Mouse (Mus musculus) urinary bladder, postnatal 4 days (tissue): ENCODE results near the gene Dnah17.

ENCODE experiments used
- DNase-seq, 2 experiments: peaks; one replicate each; pipeline ENCODE4 v3.0.0; 2021 to 2022; ENCODE audit warnings: low spot score in 2 of 2

The Dnah17 gene

DNA sequence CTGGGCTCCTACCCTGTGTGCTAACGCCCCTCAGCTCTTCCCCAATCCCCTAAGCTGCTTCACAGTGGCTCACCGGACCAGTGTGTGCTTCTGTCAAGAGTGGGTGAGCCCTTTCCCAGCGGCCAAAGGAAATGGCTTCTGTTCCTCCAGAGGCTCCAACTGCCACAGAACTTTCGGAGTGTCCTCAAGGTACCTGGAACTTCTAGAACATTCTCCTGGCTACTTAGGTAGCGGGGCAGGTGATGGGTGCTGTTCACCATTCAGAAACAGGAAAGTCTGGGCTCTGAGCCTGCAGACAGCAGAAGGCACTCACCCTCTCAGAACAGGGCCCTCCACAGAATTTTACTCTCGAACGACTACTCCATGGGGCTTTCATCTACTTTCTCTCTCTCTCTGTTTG is at the start of gene Dnah17:
Gene Dnah17, minus strand, starts transcription at position 101 of the 400 bp plus-strand sequence.
- DNase-seq: no peak

DNA sequence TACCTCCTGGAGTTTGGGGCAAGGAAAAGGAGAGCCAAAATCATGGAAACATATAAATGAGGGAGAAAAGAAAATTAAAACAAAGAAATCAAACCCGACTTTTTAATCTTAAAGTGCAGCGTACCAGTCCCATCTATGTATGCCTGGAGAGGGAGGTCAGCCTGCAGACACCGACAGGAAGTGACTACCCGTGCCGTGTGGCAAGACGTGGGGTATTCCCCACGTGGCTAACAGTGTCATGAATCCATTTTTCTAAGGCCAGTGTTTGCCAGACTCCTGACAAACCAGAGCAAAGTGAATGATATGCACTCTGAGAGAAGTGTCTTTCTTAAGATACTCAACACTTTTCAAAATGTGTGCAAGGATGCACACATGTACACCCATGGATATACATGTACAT is 49.8 kb upstream of the Dnah17 start:
- DNase-seq: no peak

DNA sequence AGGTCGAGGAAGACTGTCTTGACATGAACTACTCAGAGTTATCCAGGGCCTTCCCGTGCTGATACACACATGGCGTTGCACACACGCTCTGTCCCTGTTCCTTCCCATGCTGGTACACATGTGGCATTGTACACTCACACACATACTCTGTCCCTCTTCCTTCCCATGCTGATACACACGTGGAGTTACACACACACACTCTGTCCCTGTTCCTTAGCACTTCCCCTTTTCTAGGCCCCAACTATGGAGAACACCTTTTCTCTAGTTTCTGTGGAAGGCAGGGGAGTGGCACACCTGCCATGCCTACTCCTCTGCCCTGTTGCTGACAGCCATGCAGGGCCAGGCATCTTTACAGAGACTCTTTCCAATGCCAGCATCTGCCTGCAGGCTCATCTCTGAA is 47.8 kb upstream of the Dnah17 start:
- no peak for DNase-seq

DNA sequence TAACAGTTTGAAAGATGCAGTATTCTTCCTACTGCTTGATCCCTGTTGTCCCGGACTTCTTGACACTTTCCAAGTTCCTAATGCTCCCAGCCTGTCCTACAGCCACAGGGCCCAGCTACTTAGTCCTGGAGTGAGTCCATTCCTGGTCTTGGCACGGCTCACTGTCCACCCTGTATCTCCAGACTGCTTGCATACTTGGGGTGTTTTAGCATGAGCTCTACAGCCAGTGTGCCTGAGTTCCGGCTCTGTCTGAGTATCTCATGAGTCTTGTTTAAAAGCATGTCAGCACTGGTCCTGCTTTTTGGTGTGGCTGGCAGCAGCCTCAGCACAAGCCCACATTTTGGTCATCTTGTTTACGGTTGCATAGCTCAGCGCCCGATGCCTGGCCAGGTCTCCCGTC is 44.3 kb upstream of the Dnah17 start:
- DNase-seq: peak in 1 of 2 experiments; percentile 35

DNA sequence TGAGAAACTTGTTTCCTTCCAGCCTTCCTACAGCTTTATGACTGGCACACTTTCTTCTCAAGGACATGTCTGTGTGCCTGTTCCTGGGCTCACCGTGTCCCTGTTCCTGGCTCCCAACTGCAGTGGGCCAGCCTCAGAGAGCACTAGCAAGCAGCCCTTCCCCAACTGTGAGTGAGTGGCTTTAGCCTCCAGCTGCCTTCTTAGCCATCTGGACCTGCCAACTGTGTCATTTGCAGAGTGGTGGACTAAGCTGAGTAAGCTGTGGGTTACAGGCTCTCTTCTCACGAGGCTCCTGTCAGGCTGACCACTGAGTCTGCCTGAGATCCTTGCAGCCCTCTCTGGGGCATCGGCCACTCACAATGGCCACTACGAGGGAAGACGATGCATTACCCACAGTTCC is 42.3 kb upstream of the Dnah17 start:
- DNase-seq: no peak

DNA sequence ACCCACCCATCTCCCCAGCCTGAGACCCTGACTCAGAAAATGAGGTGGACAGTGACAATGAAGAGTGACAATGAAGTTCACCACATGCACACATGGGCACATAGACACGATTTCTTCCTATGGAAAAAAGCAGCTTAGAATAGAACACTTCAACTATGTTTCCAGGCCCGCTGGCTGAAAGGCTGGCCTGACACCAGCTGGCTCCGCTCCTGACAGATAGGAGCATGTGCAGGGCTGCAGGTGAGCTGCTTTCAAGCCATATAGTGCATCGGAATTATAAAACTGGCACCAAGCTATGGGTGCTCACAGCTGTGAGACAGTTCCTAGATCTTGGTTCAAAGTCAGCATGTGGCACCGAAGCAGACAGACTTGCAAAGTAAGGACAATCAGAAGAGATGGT is 39.9 kb upstream of the Dnah17 start:
- DNase-seq: no peak

DNA sequence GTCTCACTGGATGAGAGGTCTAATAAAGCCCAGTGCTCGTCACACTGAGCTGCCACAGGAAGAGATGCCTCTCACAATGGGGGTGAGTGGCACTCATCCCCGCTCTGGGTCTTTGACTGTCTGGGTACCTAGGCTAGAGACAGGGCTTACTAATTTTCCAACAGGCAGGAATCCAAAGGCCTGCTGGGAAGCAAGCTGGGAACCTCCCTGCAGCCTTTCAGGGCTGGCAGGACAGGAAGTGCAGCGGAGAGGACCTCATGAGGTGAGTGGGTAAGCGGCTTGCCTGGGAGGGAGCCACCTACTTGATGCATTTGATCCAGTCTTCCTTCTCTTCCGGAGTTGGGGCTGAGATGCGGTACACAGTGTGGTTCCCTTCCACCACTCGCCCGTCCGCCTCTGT is 38.3 kb upstream of the Dnah17 start:
- no peak for DNase-seq

DNA sequence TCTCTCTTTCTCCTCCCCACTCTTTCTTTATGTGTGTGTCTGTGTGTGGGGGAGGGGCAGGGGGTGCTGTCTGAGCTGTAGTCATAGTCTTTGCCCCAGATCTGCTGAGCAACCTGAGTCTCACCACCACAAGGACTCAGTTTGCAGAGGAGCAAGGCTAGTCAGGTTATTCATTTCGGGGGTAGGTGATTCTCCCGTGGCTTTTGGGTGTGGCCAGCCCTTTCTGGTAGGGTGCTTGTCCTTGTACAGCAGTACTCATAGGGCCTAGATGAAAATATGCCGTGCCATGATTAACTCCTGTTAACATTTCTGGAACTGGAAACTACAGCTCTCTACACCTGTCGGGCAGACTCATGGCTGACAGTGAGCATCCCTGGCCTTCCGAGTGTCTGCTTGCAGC is 36.2 kb upstream of the Dnah17 start:
- no peak for DNase-seq

DNA sequence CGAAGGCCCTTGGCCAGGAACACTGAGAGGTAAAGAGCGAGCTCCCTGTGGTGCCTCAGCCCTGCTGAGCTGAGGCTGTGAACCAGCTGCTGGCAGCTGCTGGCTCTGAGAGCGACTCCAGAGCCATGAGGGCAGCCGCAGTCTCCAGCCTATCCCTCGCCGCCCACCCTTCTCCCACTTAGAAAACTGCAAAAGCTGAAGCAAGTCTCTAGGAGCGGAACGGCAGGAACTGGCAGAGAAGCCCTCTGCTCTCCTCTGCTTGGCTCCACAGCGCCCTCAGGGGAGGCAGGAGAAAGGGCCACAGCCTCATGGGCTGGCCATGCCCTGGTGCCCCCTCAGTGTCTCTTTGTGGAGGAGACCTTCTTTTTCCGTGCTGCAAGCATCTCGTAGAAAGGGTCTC is 35.2 kb upstream of the Dnah17 start:
- DNase-seq: peak in 1 of 2 experiments; percentile 48

DNA sequence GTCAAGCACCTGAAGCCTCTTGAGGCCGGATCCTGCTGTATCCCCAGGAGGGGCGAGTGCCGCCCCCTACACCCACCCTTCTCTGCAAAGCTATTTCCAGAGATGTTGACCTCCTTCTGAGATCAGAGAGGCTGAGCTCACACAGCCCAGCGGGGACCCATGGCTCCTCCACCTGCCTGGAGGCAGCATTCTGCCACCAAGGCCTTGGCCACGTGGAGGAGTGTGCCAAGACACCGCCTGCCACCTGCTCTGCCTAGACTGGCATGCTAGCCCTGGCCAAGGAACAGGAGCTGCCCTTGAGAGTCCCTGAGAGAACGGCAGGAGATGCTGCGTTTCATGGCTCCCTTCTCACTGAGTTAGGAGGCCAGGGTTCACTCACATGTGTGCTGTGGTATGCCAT is 34.1 kb upstream of the Dnah17 start:
- DNase-seq: no peak

DNA sequence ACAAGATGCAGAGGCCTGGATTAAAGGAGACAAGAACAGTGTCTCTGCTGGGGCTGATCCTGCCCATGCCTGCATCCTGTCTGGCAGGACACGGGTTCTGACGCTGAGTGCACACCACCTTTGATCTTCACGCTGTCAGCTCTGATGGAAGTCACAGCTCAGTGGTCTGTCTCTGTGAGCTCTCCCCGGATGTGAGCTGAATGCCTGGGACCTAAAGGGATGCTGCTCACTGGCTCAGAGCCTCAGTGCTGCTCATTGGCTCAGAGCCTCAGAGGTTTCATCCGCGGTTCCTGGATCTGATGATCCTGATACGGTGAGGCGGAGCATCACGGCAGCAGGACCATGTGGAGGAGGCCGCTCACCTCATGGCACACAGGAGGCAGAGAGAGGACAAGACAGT is 31.8 kb upstream of the Dnah17 start:
- no peak for DNase-seq

DNA sequence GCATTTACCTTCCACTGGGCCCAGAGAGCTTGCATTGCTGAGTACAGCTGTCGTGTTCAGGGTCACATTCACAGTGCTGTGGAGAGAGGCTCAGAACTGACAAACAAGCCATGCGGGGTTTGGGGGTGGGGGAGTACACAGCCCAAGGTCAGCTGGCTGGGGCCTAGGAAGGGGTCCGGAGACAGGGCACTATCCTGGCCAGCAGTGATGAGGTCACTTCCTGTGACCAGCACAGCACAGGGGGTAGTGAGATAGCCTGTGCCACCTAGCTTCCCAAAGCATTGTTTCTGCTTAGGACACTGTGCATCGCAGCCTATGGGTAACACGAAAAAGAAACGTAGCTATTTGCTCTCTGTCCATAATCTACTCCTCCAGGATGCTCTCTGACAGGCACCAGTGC is 30.8 kb upstream of the Dnah17 start:
- no peak for DNase-seq

DNA sequence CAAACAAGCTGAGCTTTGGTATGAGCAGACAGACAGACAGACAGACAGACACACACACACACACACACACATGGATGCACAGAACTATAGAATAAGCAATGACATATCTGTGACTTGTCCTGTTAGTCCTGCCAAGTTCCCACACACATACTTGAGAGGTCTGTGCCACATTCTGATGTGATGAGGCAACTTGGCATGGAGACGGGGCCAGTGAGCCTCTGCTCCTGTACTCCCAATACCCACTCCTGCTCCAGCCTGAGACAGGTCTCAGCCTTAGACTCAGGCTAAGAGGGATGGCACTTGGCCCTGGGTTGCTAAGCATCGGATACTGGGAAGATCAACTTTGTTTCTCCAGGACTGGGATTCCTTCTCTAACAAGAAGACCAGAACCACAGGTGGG is 30.3 kb upstream of the Dnah17 start:
- DNase-seq: no peak

DNA sequence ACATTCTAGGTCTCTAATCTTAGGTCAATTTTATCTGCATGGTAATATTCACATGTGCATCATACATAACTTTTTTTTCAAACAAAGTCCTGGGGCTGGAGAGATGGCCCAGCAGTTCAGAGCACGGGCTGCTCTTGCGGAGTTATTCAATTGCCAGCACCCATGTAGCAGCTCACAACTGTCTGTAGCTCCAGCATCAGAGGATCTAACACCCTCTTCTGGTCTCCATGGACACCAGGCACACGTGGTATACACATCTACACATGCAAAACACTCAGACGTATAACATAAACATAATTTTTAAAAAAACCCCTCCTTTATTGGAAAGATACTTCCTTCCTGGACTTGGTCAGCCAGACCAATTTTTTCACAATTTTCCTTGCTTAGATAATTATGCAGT is 28.3 kb upstream of the Dnah17 start:
- DNase-seq: no peak

DNA sequence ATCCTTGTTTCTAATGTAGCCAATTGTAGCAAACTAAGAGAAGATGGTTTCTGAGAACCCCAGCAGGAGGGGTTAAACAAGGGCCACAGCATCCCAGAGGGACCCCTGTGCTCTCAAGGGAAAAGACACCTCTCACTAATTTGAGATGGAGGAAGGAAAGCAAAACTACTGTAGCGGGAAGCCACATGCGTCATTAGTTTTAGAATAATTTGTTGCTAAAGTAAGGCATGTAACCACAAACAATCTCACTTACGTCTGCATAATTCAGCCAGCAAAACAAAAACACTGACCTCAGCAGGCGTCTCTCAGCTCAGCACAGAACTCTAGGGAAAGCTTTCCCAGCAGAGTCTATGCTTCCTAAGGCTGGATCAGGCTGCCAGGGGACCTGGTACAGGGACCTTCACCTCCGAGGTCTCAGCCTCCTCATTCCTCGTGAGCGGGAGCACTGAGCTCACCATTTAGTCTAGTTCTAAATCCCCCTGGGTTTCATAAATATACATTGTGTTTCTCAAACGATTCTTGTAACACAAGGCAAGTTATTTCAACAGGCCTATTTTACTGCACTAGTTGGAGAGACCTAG is 26.1 kb upstream of the Dnah17 start:
- no peak for DNase-seq

DNA sequence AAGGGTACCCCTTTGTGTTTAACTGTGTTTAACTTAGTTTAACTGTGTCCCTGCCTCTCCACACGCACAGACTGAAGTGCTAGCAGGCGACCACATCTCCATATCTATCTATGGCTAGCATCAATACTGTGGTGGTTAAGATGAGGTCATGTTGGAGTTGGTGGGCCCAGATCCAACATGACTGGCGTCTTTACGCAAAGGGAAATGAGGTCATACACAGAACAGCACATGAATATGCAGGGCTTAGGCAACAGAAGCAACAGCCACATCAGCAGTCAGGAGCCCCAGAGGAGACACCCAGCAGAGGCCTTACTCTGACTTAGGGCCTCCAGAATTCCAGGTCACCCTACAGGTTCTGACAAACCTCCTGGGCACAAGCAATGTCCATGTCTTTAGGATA is 22.5 kb upstream of the Dnah17 start:
- no peak for DNase-seq

DNA sequence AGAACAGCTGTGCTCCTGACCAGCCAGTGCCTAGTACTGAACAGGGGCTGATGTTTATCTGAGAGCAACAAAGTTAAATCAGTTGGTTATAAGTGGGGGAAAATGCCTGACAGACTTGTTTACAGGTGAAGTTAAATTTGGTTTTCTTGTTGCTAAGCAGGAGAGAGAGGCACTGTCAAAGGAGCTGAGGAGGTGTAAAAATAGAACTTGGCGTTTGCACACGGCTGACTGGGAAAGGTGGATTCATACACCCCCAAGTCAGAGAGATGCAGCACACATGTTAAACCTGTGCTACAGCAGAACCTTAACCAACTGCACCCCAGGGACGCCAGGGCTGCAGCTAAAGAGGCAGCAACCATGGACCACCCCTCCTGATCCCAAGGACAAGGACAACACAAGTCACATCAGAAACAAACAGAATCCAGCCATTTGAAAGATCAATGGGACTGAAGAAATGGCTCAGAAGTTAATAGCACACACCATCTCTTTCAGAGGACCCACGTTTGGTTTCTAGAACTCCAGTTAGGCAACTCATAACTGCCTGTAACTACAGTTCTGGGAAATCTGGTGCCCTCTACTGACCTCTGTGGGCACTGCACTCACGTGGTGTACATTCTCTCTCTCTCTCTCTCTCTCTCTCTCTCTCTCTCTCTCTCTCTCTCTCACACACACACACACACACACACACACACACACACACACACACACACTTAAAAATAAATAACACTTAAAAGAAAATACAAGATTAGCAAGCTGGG is 21.2 kb upstream of the Dnah17 start:
- DNase-seq: no peak

DNA sequence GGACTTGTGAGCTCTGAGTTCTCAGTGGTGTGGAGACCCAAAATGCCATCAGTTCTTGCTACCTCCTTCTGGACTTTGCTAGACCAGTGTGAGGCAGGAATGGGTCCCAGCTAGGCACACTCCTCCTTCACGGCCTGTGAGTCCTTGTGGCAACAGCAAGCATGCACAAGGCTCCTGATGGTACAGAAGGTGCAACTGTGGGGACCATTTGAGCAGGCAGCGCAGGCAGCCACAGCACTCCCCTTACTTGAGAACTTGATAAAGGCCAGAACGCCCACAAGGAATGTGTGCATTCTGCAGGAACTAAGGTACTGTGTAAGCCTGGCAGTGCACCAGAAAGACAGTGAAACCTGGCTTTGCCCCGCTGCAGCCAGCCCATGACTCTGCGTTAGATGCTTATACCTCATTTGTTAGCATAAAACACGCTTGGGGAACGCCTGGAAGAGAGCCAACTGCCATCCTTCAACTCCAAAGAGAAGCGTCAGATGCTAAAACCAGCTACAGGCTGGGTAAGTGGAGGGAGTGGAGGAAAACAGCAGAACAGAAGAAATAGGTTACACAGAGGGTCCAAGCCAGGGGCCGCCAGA is 19.8 kb upstream of the Dnah17 start:
- DNase-seq: no peak

DNA sequence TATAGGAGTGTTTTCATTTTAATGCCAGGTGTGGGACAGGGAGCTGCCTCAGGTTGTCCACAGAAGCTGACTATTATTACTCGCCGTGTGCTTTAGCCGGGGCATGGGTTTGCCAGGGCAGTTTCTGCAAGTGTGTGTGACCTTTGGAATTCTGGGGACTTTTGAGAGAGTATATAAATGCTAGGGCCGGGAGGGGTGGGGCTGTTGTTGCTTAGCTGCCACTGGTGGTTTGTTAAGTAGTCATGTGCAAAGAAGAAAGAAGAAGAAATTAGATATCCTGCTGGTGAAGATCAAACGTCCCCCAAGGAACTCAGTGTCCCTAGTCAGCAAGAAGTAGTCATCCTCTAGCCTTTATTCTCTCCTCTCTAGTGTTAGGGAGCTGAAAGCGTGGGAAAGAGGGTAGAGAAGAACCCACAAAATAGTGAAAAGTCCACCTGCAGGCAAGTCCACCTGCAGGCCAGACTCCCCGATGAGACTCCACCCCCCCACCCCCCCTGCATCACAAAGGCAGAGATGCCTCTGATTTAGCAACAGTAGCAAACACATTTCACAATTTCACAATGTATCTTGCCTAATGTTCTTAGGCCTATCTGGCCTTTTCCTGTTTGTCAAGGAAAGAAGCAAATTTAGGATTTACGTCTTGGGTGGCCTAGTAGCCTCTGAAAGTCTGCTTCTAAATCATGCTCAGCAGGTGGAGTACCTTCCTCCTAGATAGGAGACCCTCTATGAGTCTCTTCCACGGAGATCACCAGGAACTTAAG is 17.6 kb upstream of the Dnah17 start:
- DNase-seq: no peak

DNA sequence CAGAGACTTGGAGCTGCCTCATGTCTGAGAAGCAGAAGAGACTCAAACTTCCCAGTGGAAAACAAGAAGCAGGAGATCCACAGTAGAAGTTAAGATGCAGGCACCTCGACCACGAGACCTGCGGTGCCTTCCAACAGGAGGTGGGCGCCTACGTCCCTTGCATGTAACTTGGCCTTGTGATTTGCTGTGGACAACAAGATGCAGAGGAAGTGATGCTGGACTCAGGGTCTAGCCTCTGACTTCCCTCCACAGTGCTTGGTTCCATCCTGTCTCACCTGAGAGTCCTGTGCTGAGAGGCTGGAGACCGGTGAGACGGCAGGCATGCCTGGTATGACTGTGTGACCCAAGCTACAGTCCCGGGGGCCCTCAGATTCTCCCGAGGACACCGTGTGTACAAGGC is 16.0 kb upstream of the Dnah17 start:
- no peak for DNase-seq

DNA sequence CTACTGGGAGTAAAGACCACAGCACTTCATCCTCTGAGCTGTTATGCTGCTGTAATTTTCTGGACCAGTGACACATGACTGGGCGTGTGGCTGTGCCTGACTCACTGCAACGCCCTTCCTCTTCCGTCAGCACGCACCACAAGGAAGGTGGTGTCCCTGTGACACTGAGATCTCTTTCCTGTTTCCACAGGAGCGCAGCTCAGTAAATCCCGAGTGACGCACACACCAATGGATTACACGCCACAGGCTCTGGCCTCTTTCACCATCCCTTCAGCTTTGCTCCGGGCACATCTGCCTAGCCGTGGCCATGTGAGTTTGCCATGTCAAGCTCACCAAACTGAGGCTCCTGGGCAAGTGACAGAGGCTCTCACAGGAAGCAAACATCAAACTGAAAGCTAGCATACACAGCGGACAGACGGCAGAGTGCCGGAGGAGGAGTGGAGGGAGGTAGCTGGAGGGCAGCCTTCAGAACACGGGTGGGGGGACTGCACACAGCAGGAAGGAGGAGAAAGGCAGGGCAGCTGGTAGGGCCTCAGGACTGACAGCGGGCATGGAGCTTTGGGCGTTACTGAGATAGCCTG is 15.4 kb upstream of the Dnah17 start:
- DNase-seq: peak in 1 of 2 experiments; percentile 30

DNA sequence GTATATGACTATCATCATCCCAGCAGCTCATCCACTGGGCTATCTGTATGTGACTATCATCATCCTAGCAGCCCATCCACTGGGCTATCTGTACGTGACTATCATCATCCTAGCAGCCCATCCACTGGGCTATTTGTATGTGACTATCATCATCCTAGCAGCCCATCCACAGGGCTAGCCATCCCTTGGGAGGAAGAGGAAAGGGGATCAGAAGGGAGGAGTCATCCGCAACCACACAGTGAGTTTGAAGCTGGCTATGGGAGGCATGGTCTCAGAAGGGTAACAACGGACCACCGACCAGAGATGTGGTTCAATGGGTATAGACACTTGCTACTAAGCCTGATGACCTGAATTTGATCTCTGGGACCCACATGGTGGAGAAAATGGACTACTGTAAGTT is 14.7 kb upstream of the Dnah17 start:
- no peak for DNase-seq
